Mouse (Mus musculus) retina, embryonic 14.5 days (tissue): ENCODE measurements around the gene Paxx.

Experiments used
- DNase-seq: peaks from one replicate; pipeline ENCODE4 v3.0.0-alpha.2; 2015; ENCODE audit warnings: low spot score

Gene Paxx

DNA sequence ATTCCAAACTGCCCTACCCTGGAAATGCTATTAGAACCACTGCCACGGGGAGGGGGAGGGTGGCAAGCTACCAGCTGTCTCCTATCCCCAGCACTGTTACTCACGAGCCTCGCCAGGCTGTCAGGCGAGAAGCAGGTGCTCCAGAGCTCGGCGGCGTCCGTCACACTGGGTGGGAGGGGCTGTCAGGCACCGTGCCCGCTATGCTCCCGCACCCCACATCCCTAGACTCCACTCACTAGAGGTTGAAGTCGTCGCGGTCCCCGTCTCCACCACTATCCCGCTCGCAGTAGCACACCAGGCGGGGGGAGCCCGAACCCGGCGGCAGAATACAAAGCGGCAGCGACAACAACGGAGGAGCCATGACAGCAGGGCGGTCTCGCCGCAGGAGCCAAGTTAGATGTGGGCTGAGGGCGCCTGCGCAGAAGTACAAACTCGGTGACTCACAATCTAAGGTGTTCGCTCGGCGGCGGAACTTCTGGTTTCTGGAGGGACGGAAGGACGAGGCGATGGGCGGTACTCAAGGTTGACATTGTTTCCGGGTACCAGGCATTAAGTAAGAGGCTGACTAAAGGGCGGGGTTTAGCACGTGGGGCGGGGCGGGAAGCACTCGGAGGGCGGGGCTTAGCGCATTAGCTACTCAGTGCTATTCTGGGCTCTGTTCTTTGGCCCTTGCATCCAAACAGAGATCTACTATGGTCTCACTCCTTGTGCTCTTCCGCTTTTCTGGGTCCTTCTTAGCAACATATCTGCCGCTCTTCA is at the start of gene Paxx:
Gene Paxx (minus strand): TSS at position 544 of the 759 bp plus-strand sequence.
- DNase-seq = peak; percentile 89

GRCm38 (mm10) chr2:25509912-25510311 is 49.0 kb upstream of the Paxx start:
- peak; percentile 34 for DNase-seq

DNA sequence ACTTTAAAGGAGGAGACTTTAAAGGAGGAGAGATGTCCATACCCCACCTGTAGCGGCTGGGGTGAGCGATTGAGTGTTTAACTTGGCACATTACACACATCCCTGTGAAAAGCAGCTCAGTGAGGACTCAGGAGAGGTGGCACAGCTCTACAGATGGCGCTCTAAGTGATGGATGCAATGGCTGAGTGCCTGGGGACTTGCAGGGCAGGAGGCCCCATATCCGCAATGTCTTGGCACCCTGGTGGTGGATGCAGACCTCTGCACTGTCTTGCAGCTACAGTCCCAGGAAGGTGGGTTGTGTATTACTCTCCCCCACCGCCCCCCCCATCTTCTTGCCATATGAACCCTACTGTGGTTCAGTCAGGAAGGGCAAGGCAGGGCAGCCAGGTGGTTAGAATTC is 46.1 kb upstream of the Paxx start:
- peak; percentile 49 for DNase-seq

- DNase-seq = no peak
Measured at GRCm38 (mm10) chr2:25505860-25506259, 45.0 kb upstream of the Paxx start.

GRCm38 (mm10) chr2:25505000-25505399 is 44.1 kb upstream of the Paxx start:
- DNase-seq = no peak

DNA sequence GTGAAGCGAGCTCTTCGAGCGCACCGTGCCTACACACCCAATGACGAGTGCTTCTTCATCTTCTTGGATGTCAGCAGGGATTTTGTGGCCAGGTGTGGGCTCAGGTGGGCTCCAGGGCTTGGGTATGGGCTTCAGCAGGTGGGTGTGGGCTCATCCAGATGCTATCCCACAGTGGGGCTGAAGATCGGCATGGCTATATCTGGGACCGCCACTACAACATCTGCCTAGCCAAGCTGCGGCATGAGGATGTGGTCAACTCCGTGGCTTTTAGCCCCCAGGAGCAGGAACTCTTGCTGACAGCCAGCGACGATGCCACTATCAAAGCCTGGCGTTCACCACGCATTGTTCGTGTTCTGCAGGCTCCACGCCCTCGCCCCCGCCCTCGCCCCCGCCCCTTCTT is 43.6 kb upstream of the Paxx start:
- DNase-seq = no peak

GRCm38 (mm10) chr2:25502726-25503125 is 41.8 kb upstream of the Paxx start:
- DNase-seq = no peak

DNA sequence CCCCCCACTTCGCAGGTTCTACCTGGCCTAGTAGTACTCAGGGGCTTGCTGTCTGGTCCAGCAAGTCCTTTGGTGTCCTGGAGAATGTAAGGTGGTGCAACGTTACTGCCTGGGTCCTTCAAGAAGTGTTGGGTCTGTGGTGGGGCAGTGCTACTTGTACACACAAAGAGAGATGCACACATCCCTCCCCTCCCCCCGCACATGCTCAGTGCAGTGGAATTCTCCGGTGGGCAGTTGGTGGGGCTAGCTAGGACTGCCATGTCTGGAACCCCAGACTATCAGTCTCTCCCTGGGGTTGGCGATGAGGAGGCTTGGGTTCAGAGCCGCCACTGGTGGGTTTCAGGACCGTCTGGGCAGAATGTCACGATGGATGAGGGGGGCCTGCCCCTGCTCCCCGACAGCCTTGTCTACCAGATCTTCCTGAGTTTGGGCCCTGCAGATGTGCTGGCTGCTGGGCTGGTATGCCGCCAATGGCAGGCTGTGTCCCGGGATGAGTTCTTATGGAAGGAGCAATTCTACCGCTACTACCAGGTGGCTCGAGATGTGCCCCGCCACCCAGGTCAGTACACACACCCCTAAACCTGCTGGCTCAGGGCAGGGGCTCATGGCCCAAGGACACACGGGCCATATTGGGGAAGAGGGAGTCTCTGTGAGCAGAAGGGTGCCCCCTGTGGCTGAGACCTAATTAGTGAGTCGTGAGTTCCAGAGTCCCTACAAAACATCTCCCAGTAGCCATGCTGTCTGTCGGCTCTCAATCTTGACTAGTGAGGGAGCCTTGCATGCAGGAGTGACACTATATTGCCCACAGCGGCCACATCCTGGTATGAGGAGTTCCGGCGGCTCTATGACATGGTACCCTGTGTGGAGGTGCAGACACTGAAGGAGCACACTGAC is 40.9 kb upstream of the Paxx start, which contains the start of gene C8g:
Gene C8g (minus strand): TSS at position 127 of the 894 bp plus-strand sequence.
- DNase-seq = peak; percentile 13

DNA sequence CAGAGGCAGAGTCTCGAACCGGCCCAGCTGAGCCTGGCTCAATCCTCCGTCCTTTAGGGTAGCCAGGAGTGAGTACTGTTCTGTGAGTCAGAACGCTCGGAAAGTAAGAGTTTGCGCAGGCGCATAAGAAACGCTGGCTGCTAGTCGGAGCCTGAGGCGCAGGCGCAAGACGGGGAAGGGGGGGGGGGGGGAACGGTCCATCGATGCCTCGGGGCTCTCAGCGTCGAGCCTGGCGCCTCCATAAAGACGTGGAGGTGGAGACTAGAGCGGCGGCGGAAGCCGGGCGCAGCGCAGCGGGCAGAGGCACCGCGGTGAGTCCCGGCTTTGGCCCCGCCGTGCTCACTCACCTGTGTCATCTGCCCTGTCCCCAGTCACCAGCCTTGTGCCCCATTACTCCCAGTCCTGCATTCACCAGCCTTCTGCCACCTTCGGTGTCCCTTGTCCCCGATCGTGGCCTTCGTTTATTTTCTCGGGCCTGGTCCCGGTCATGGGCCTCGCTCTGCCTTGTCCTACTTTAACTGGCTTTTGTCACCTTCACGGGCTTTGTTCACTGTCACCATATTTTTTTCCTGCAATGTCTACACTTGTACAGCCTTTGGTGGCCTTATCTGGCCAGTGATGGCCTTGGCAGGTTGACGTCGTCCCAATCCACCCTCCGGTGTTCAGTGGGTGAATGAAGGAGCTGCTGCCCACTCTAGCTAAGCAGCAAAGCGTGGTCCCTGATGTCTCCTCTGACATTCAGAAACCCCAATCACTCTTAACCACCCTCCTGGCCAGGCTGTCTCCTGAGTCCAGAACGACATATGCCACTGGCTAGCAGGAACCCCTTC is 39.9 kb upstream of the Paxx start, which contains the start of gene Fbxw5:
Gene Fbxw5 (plus strand): TSS at position 175 of the 830 bp plus-strand sequence.
- peak; percentile 96 for DNase-seq

DNA sequence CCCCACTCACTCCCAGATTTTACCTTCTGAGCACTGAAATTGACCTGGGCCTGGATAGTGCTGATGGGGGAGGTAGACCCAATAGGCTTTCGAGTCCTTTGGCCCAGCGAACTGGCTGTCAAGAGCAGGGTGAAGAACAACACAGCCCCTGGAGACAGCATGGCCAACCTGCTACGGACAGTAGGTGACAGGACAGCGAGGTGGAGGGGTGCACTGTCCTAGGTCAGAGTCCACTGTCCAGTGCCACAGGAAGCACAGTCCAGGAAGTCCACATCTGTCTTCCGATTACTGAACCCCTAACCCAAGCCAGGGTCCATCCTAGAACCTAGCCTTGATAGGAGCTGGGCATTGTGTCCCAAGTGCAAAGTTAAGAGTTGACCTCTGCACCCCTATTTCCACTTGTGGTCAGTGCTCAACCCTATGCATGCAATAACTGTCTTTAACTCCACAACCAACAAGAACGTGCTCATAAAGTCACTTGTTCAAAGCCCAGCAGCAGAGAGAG is 39.2 kb upstream of the Paxx start:
- no peak for DNase-seq

DNA sequence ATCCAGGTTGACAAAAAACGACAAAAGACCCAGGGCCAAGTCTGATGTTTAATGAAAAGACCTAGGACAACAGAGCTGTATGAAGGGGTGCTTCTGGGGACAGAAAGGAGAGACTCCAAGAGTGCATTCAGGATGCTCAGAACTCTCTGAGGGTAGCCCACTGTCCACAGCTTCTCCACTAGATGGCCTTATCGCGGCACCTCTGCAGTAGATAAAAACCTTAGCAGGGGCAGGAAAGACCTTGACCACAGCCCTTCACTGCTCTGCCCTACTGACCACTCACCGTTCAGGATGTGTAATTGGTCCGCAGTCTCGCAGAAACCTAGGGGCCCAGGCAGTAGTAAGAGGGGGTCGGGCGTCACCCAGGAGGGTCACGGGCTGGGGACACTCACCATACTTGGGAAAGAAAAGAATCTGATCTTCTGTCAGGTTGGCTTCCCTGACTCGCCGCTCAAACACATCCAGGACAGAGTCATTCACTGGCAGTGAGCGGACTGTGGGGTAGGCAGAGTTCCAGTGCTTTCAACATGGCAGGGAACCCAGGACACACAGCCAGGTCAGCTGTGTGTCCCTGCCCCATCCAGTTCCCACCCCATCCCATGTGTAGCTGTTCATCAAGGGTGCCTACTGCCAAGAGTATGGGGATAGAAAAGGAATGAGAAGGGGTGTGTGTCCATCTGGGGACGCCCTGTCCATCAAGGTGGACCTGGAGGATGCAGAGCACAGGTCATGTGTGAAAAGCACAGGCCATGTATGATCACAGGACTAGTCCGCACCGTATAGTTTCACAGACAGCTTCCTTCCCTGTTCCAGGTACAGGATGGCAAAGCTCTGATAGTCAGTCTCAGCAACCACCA is 38.0 kb upstream of the Paxx start:
- no peak for DNase-seq

GRCm38 (mm10) chr2:25497846-25498575 is 37.1 kb upstream of the Paxx start:
- no peak for DNase-seq

DNA sequence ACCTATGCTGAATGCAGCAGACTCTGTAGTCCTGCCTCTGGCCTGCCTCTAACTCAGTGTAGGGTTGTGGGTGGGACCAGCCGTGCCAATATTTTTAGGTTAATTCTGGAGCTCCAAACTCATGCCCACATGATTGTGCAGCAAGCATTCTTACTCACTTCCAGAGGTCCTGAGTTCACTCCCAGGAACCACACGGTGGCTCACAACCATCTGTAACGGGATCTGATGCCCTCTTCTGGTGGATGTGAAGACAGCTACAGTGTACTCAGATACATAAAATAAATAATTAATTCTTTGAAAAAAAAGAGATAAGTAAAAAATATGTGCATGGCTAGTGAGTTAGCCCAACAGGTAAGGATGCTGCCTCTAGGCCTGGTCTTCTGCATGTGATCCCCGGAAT is 35.6 kb upstream of the Paxx start:
- peak; percentile 66 for DNase-seq

GRCm38 (mm10) chr2:25493476-25493961 is 32.6 kb upstream of the Paxx start, which contains the start of gene Lcn12:
Gene Lcn12 (minus strand): TSS chr2:25493911.
- no peak for DNase-seq

GRCm38 (mm10) chr2:25492988-25493387 is 32.1 kb upstream of the Paxx start:
- DNase-seq = no peak

GRCm38 (mm10) chr2:25488671-25489068 is 27.8 kb upstream of the Paxx start:
- no peak for DNase-seq

GRCm38 (mm10) chr2:25487965-25488670 is 27.2 kb upstream of the Paxx start:
- no peak for DNase-seq

- no peak for DNase-seq
Measured at GRCm38 (mm10) chr2:25484901-25485647, 24.2 kb upstream of the Paxx start.
